Mouse (Mus musculus) thymus, postnatal 36 days (tissue): Measurements from ENCODE around the gene Ihh.
A peak's percentile ranks its signal among the peaks of the same experiment; 100 is the strongest.

Source experiments
- DNase-seq, 2 experiments: peaks; one replicate each; pipeline ENCODE4 v3.0.0; 2022; ENCODE audit warnings: mixed read lengths in 2 of 2

Gene Ihh

GRCm38 (mm10) chr1:74951556-74952210, at the start of gene Ihh:
Gene Ihh (minus strand): TSS chr1:74951672.
- DNase-seq, result no peak

GRCm38 (mm10) chr1:75001183-75001582, 49.7 kb upstream of the Ihh start:
- no peak for DNase-seq

- peak; percentile 17 to 21 for DNase-seq
Observed at GRCm38 (mm10) chr1:75000496-75000895, 49.0 kb upstream of the Ihh start.

GRCm38 (mm10) chr1:74999173-74999572, 47.7 kb upstream of the Ihh start:
- no peak for DNase-seq

GRCm38 (mm10) chr1:74997231-74997630, 45.8 kb upstream of the Ihh start:
- no peak for DNase-seq

GRCm38 (mm10) chr1:74977001-74977400, 25.5 kb upstream of the Ihh start:
- no peak for DNase-seq

- DNase-seq, result no peak
Observed at GRCm38 (mm10) chr1:74975936-74976335, 24.5 kb upstream of the Ihh start.

GRCm38 (mm10) chr1:74973590-74973989, 22.1 kb upstream of the Ihh start:
- DNase-seq, result no peak

- DNase-seq, result no peak
Observed at GRCm38 (mm10) chr1:74971353-74972050, 20.0 kb upstream of the Ihh start.

- no peak for DNase-seq
Observed at GRCm38 (mm10) chr1:74967962-74968580, 16.6 kb upstream of the Ihh start.

- DNase-seq, result peak; percentile 32 to 39
Observed at GRCm38 (mm10) chr1:74964494-74965215, 13.2 kb upstream of the Ihh start.

- DNase-seq, result no peak
Observed at GRCm38 (mm10) chr1:74962853-74963227, 11.4 kb upstream of the Ihh start.

- no peak for DNase-seq
Observed at GRCm38 (mm10) chr1:74962126-74962852, 10.8 kb upstream of the Ihh start.

GRCm38 (mm10) chr1:74961722-74962121, 10.2 kb upstream of the Ihh start:
- DNase-seq, result no peak

- no peak for DNase-seq
Observed at GRCm38 (mm10) chr1:74960059-74960458, 8.6 kb upstream of the Ihh start.

GRCm38 (mm10) chr1:74950576-74951490, 639 bp downstream of the Ihh start:
- no peak for DNase-seq

- no peak for DNase-seq
Observed at GRCm38 (mm10) chr1:74950066-74950465, 1.4 kb downstream of the Ihh start.

- no peak for DNase-seq
Observed at GRCm38 (mm10) chr1:74949666-74950050, 1.8 kb downstream of the Ihh start.

- peak; percentile 36 to 38 for DNase-seq
Observed at GRCm38 (mm10) chr1:74948784-74949665, 2.4 kb downstream of the Ihh start.

GRCm38 (mm10) chr1:74947986-74948670, 3.3 kb downstream of the Ihh start:
- DNase-seq, result no peak
